Mouse (Mus musculus) cortical plate, adult 2 months (tissue): ENCODE results near the gene Lpcat2.

ENCODE experiments used
- CTCF ChIP-seq: fragments of 200-500 bp; IDR thresholded peaks from 2 replicates; pipeline ENCODE4 v1.5.1; 2011; ENCODE audit warnings: mild to moderate bottlenecking, control low read depth, low read length; ENCODE audit not compliant: insufficient read depth; ENCODE audit errors: extremely low read depth
- POLR2A ChIP-seq: fragments of 200-500 bp; IDR thresholded peaks from 2 replicates; pipeline ENCODE4 v1.6.1; 2011; ENCODE audit warnings: mild to moderate bottlenecking, low read length, control low read depth; ENCODE audit not compliant: insufficient read depth; ENCODE audit errors: extremely low read depth

- TF ChIP-seq CTCF (no peak), POLR2A (0 out of 2 replicates have a peak, but pooled peaks have one; percentile 38)
Observed at GRCm38 (mm10) chr8:92855171-92855894, at the start of gene Lpcat2.
